Mouse (Mus musculus): Measurements from ENCODE around the gene Pcbp3.

The Pcbp3 gene

DNA sequence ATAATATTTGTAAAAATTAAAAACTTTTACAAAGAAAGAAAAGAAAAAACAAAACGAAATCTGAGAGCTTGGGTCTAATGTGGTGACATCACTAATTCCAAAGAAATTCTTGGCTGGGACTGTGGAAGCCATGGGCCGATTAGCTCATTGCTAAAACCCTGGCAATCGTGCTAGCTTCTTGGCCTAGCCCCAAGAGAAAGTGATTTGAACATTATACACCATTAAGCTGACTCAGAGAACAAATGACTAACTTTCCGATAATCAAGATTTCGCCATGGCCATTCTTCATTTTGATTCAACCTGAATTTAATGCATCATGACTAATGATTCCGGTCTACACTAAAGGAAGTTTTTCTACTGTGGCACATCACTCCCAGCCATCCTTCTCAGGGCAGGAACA, 30.6 kb downstream of the Pcbp3 start:
- DNase-seq (ENCODE audit: low spot score in 2 of 2): peak; percentile 46 to 78

DNA sequence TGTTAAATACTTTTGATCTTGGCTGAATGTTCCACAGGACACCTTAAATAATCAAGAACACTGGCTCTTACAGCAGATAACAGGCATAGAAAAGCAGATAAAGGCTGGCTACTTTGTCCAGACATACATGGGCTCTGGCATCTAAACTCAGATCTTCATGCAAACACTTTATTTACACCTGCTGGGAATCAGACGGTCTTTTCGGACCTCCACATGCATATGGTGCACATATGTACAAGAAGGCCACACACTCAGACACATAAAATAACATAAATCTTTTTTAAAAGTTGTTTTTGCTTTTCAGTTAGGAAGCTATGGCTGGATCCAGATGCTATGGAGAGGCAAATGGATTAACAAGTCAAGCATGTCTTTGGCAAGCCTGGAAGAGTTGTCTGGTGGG, 37.2 kb downstream of the Pcbp3 start:
- no peak for DNase-seq (ENCODE audit: low spot score in 2 of 2)

GRCm38 (mm10) chr10:76918086-76918485, 43.6 kb downstream of the Pcbp3 start:
- no peak for DNase-seq (ENCODE audit: low spot score in 2 of 2)

DNA sequence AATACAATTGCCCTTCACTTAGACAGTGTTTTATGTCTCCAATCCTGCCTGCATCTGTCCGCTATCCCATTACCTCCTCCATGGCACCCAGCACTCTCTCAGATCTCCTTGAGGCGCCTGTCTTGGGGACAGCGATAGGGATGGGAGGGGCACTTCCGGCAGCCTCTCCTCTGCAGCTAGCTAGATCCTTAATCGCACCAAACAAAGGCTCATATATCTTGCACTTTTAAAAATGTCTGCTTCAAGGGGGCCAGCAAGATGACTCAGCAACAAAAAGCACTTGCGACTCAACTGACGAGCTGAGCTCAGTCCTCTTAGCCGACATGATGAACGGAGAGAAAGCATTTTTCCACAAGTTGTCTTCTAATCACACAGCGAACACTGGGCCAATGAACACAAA, 55.3 kb downstream of the Pcbp3 start:
- no peak for DNase-seq (ENCODE audit: low spot score in 2 of 2)

- DNase-seq (ENCODE audit: low spot score in 2 of 2): peak; percentile 58 to 61
Observed at GRCm38 (mm10) chr10:76905935-76906341, 55.7 kb downstream of the Pcbp3 start.

DNA sequence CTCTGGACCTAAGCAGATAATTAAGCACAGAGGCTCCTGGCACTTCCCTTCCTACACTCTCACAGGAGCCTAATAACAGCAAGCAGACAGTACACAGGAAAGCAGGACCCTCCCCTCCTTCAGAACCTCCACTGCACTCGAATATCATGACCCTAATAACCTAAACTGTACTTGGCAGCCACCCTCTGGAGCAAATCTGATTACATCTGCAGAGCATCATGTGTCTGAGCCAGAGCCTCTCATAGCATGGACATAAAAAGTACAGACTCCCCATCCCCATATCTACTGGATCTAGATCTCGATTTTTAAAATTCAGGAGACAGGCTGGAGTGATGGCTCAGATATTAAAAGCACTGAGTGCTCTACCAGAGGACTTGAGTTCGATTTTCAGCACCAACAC, 58.0 kb downstream of the Pcbp3 start:
- DNase-seq (ENCODE audit: low spot score in 2 of 2): no peak

DNA sequence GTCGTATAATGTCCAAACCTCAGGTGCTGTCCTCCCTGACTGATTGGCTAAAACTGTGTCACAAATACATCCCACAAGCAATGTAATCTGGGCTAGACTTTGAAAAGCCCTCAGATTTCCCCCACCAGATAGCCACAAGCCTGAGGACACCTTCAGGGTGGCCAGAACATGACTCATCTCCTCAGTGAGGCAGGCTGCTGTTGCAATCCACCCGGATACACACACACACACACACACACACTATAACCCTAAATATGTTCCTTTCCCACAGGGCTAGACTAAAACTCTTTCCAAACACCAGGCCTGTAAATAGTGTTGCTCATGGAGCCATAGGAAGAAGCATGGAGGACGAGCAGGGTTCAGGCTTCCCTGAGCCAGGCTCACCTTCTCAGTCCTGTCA, 58.6 kb downstream of the Pcbp3 start:
- peak; percentile 33 to 40 for DNase-seq (ENCODE audit: low spot score in 2 of 2)

DNA sequence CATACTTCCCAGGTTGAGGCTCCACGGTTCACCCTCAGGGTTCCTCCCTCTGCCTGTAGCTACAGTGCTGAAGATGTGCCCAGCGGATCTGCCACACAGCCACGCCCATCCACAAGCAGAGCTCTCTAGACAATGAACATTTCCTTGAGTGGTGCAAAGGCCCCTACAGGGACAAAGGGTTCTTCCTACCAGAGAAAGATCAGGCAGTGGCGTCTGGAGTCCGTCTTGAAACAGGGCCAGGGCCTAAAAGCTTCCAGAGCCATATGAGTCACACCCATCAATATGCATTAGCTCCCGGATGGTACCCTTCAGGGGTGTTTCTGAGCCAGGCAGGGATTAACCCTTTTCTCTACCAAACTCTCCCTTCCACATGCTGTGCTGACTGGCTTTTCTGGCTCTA, 59.1 kb downstream of the Pcbp3 start:
- DNase-seq (ENCODE audit: low spot score in 2 of 2): peak; percentile 46 to 66

GRCm38 (mm10) chr10:76898428-76898827, 63.3 kb downstream of the Pcbp3 start:
- no peak for DNase-seq (ENCODE audit: low spot score in 2 of 2)

GRCm38 (mm10) chr10:76891456-76891855, 70.2 kb downstream of the Pcbp3 start:
- no peak for DNase-seq (ENCODE audit: low spot score in 2 of 2)

DNA sequence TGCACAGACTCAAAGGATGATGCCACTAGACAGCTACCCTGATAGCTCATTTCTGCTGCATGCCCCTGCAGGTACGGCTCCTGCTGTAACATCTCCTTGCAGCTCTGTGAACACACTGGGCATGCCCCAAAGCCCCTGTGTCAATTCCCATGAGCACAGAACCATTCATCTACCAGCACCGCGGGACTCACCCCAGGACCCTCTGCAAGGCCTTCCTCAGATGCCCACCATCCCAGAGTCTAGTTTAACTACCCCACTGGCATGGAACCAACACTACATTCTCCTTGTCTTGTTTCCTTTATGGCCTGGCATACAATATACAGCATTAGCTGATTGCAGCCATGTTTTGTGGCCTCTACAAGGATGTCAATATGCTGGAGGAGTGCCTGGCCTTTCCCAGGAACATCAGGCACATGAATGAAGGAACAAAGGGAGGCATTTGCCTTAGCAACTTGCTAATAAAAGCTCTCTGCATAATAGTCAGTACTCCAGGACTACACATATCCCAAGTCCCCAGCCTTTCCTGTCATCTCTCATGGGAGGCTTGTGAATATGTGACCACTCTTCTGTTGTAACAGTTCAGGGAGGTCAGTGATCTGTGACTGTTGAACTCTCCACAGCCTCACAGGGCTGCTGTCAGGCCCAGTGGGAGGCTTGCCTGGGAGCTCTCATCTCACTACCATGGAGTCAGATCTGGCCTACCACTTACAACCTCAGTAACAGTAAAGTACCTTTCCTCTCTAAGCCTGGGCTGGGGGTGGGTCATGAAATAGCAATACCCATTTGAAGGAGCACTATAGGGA, 78.0 kb downstream of the Pcbp3 start:
- no peak for DNase-seq (ENCODE audit: low spot score in 2 of 2)

GRCm38 (mm10) chr10:76882644-76883441, 78.8 kb downstream of the Pcbp3 start:
- DNase-seq (ENCODE audit: low spot score in 2 of 2): no peak

DNA sequence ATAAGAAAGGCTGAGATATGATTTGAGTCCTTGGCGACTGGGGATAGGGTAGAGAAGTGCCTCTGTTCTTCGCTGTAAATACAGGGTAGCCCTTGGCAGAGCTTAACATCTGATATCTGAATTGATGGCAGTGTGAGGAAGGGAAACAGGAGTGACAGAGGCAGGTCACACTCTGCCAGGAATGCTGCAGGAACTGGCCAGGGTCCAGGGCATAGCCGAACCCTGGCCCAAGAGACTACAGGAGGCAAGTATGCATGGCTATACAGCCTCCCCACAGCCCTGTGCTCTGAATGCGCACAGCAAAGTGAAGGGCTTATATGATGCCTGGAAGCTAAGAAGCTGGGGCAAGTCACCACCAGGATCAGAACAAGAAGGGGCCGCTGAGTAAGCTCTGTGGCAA, 79.8 kb downstream of the Pcbp3 start:
- no peak for DNase-seq (ENCODE audit: low spot score in 2 of 2)

DNA sequence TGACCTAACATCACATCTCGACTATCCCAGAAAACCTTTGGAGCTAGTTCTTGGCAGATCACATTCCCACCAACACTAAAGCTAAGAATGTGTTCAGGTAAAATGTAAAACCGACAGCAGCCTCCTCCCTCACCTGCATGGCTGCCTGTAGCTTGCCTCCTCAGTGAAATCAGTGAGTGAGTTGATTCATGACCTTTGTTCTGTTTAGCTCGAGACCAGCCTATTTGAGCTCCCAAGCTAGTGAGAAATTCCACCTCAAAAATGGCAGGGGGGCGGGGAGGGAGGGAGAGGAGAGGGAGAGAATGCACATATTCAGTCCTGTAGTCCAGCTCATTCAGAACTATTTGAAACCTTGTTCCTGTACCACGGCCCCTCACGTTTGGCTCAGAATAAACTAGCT, 86.4 kb downstream of the Pcbp3 start:
- no peak for DNase-seq (ENCODE audit: low spot score in 2 of 2)

GRCm38 (mm10) chr10:76874879-76875278, 86.8 kb downstream of the Pcbp3 start:
- DNase-seq (ENCODE audit: low spot score in 2 of 2): no peak

DNA sequence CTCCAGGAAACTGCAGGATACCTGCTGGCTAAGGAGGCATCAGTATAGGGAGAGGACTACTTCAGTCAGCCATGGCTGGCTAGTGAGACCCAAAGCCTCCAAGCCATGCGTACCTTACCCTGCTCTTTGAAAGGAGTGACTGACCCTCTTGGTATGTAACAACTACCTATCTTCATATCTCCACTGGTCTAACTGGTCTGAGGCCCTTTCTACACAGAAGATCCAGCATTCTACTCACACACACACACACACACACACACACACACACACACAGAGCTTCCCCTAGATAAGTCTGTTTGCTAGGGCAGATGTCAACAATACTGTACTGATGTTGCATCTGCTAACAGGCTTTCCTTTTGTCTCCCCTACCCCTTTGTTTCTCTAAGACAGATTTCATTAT, 87.3 kb downstream of the Pcbp3 start:
- no peak for DNase-seq (ENCODE audit: low spot score in 2 of 2)

DNA sequence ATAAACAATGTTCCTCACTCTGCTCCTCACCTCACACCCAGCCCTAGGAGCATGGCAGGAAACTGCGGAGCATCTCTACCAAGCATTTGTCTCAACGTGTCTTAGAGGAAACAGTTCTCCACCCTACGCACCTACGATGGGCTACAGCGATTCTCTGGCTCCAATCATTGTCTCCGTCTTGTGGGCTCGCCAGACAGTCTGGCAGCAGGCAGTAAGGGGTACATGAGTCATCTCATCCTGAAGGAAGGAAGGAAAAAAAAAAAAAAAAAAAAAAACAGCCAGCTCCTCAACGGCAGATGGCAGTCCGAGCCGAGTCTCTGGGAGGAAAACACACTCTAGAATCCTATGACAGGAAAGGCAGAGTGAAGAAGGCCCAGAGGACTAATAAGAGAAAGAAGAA, 87.7 kb downstream of the Pcbp3 start:
- no peak for DNase-seq (ENCODE audit: low spot score in 2 of 2)

DNA sequence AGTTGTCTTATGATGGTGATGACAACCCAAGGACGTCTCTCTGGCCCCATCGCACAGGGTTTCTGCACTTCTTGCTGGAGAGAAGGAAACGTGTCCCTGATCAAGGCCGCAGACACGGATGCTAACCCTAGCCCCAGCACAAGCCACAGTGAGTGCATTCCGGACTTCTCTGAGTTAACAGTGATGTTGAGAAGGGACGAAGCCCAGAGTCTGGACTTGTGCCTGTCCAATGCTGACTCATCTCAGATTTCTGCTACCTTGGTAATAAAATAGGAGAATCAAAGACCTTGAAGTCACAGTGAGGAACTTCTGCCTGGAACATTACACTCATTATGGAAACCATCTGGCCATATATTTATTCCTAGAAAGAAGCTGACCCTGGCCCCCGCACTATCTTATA, 89.0 kb downstream of the Pcbp3 start:
- DNase-seq (ENCODE audit: low spot score in 2 of 2): no peak

GRCm38 (mm10) chr10:76865936-76866335, 95.8 kb downstream of the Pcbp3 start:
- no peak for DNase-seq (ENCODE audit: low spot score in 2 of 2)

DNA sequence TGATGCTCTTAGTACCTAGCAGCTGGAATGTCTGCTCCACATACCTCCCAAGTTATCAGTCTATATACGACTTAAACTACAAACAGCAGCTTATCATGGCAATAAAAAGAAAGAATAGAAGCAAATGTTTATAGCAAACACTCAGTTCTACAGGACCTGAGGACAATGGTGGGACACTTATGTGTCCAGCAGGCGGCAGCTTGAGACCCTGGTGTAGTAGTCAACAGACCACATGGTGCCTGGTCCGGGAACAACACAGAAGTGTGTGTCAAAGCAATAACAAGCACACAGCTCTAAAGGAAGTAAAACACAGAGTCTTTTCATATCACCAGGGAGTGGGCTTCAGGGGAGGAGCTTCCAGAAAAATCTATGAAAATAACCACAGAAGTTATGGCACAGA, 100.7 kb downstream of the Pcbp3 start:
- DNase-seq (ENCODE audit: low spot score in 2 of 2): no peak

- DNase-seq (ENCODE audit: low spot score in 2 of 2): no peak
Observed at GRCm38 (mm10) chr10:76859355-76860127, 102.1 kb downstream of the Pcbp3 start.

- DNase-seq (ENCODE audit: low spot score in 2 of 2): no peak
Observed at GRCm38 (mm10) chr10:76857879-76858278, 103.8 kb downstream of the Pcbp3 start.

Data from heart, adult 9 months (tissue).